Mouse (Mus musculus): ENCODE measurements around the gene Dqx1.

- TF ChIP-seq CHD2 (IDR thresholded peaks at IDR 0.05; ENCODE audit: low read depth, low read length) (peak; percentile 74), MAFK (IDR thresholded peaks at IDR 0.05; ENCODE audit: insufficient read depth, low read depth, low read length) (no peak)
Measured at GRCm38 (mm10) chr6:83108762-83109668, 51.4 kb downstream of the Dqx1 start, which contains the start of gene Mrpl53.

Measured in ES-E14 (cell line).